Mouse (Mus musculus) 3T3-L1 (cell line): ENCODE data around the gene Minos1.
A peak's percentile ranks its signal among the peaks of the same experiment; 100 is the strongest.

ENCODE experiments used
- DNase-seq: peaks from one replicate; pipeline ENCODE4 v3.0.0-alpha.2; 2015; ENCODE audit warnings: low read depth, low spot score

Minos1 gene

GRCm38 (mm10) chr4:139130701-139131549 lies at the start of gene Minos1:
Gene Minos1, minus strand, starts transcription at chr4:139131113.
- DNase-seq = peak; percentile 98

- DNase-seq = no peak
Measured at GRCm38 (mm10) chr4:139179731-139180625, 49.1 kb upstream of the Minos1 start.

- DNase-seq = no peak
Measured at GRCm38 (mm10) chr4:139179218-139179617, 48.3 kb upstream of the Minos1 start.

- no peak for DNase-seq
Measured at GRCm38 (mm10) chr4:139178377-139178776, 47.5 kb upstream of the Minos1 start.

- no peak for DNase-seq
Measured at GRCm38 (mm10) chr4:139177921-139178320, 47.0 kb upstream of the Minos1 start.

- no peak for DNase-seq
Measured at GRCm38 (mm10) chr4:139176023-139176422, 45.1 kb upstream of the Minos1 start.

- DNase-seq = peak; percentile 42
Measured at GRCm38 (mm10) chr4:139175061-139175971, 44.4 kb upstream of the Minos1 start.

GRCm38 (mm10) chr4:139169748-139170279 lies 38.9 kb upstream of the Minos1 start:
- DNase-seq = no peak

- no peak for DNase-seq
Measured at GRCm38 (mm10) chr4:139168985-139169747, 38.3 kb upstream of the Minos1 start.

- no peak for DNase-seq
Measured at GRCm38 (mm10) chr4:139167107-139167506, 36.2 kb upstream of the Minos1 start.

- DNase-seq = no peak
Measured at GRCm38 (mm10) chr4:139166244-139166643, 35.3 kb upstream of the Minos1 start.

GRCm38 (mm10) chr4:139165259-139165658 lies 34.3 kb upstream of the Minos1 start:
- no peak for DNase-seq

GRCm38 (mm10) chr4:139164082-139164481 lies 33.2 kb upstream of the Minos1 start:
- DNase-seq = no peak

GRCm38 (mm10) chr4:139161076-139161475 lies 30.2 kb upstream of the Minos1 start:
- no peak for DNase-seq

GRCm38 (mm10) chr4:139158350-139158749 lies 27.4 kb upstream of the Minos1 start:
- no peak for DNase-seq

- DNase-seq = no peak
Measured at GRCm38 (mm10) chr4:139156538-139156937, 25.6 kb upstream of the Minos1 start.

GRCm38 (mm10) chr4:139154576-139155307 lies 23.8 kb upstream of the Minos1 start:
- no peak for DNase-seq

GRCm38 (mm10) chr4:139151370-139151769 lies 20.5 kb upstream of the Minos1 start:
- DNase-seq = no peak

- DNase-seq = peak; percentile 89
Measured at GRCm38 (mm10) chr4:139146760-139147159, 15.8 kb upstream of the Minos1 start.

- peak; percentile 38 for DNase-seq
Measured at GRCm38 (mm10) chr4:139145156-139145555, 14.2 kb upstream of the Minos1 start.
